7 mouse cellular contexts compared by ENCODE assay signal in the genomic region with DNA sequence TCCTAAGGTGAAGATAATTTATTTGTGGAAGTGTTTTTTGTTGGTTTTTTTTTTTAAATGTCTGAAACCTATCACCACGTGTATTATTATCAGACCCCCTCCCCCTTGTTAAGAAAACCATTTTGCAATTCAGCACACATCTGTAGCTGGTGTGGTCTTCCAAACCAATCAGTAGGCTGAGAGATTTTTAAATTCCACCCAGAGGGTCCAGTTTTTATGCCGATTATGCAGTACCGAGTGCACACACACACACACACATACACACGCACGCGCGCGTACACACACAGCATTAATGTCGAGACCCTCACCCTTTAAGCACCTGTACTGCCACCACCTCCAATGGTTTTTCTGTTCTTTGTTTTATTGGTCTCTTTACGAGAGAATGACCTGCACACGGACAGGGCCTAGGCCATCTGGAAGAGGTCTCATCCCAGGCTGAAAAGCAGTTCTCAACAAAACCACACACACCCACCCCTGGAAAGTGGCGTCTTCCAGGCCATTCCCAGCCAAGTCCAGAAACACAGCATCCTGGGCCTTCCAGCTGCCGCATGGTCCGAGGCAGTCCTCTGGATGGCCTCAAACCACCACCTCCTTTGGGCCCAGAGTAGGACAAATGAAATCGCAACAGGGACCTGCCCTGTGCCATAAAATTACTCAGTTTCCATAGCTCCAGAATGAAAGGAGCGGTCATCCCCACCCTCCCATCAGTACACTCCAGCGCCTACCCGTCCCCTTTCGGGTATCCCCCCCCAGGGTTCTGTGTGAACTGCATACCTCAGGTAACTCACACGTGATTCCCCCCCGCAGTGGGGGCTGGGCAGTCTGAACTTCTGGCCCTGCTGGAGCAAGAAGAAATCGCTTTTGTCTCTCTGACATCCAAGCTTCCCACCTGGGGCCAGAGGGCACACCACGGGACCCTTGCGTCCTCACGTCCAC. TPM values are rescaled to one million over a fixed set of nuclear protein-coding genes. Genes with fewer than 3 reads are reported as not detected.
DNase-seq lines count a peak whose midpoint lies in the region; ATAC-seq lines count a peak whose summit lies in the region.

No protein-coding gene starts in this region.

- DNase-seq in CD4-positive helper T cell, adult 2 months (ENCODE audit: low read depth, low spot score) = peak; percentile 80
- DNase-seq in Muller cell, postnatal 12 days (ENCODE audit: inconsistent ontology term) = peak; percentile 46
- DNase-seq in embryonic facial prominence, embryonic 10.5 days (ENCODE audit: low spot score) = peak; percentile 76
- peak; percentile 22 to 25 for DNase-seq in heart, postnatal 36 days
- DNase-seq in midbrain, embryonic 14.5 days = peak; percentile 83
- peak; percentile 74 to 80 for DNase-seq in thymus, postnatal 36 days

- H3K9ac ChIP-seq in limb, embryonic 12.5 days (replicated peaks) = peak overlapping the region; percentile 91
- H3K9ac ChIP-seq in midbrain, embryonic 14.5 days (replicated peaks; ENCODE audit: low read length) = peak overlapping the region; percentile 99

- peaks cover 22% of the 10 kb centered on the region for H3K27me3 ChIP-seq in embryonic facial prominence, embryonic 10.5 days (replicated peaks; ENCODE audit: low read depth, poor library complexity, severe bottlenecking)
- H3K27me3 ChIP-seq in limb, embryonic 12.5 days = peaks cover 5% of the 10 kb centered on the region
- H3K27me3 ChIP-seq in midbrain, embryonic 14.5 days (ENCODE audit: control insufficient read depth, insufficient read depth, low read length) = no peaks in the 10 kb centered on the region

- peaks cover 33% of the 10 kb centered on the region for H3K4me1 ChIP-seq in embryonic facial prominence, embryonic 10.5 days
- peaks cover 27% of the 10 kb centered on the region for H3K4me1 ChIP-seq in limb, embryonic 12.5 days (replicated peaks)
- peaks cover 18% of the 10 kb centered on the region; the same call in 1 of the 2 replicates for H3K4me1 ChIP-seq in midbrain, embryonic 14.5 days (ENCODE audit: control insufficient read depth, insufficient read depth, low read length)

- peak overlapping the region; percentile 85 for H3K4me3 ChIP-seq in embryonic facial prominence, embryonic 10.5 days
- peak overlapping the region; percentile 85 for H3K4me3 ChIP-seq in limb, embryonic 12.5 days (replicated peaks)
- H3K4me3 ChIP-seq in midbrain, embryonic 14.5 days (replicated peaks; ENCODE audit: low read depth, low read length) = peak overlapping the region; percentile 97

- H3K36me3 ChIP-seq in embryonic facial prominence, embryonic 10.5 days (replicated peaks) = peaks cover 21% of the 10 kb centered on the region
- peaks cover 7% of the 10 kb centered on the region; the same call in 1 of the 2 replicates for H3K36me3 ChIP-seq in limb, embryonic 12.5 days
- peaks cover 10% of the 10 kb centered on the region for H3K36me3 ChIP-seq in midbrain, embryonic 14.5 days (ENCODE audit: control insufficient read depth, insufficient read depth, low read length)

- intact Hi-C loops in heart, postnatal 36 days (cut with DNase I) = loop anchor here (2.0 to 5.0 kb wide), 2 partner anchors 37 to 63 kb away; no protein-coding TSS in a partner anchor

- no peak for ATAC-seq in limb, embryonic 12.5 days (ENCODE audit: insufficient number of reproducible peaks, insufficient read depth, low FRiP score, low TSS enrichment, low read depth)
- ATAC-seq in midbrain, embryonic 14.5 days (ENCODE audit: low FRiP score, low TSS enrichment) = peak; percentile 26; the same call in 1 of the 2 replicates

- H3K27ac ChIP-seq in embryonic facial prominence, embryonic 10.5 days (replicated peaks) = peak overlapping the region; percentile 96
- 0 out of 2 replicates have a peak overlapping the region, but pooled peaks have one; percentile 92 for H3K27ac ChIP-seq in limb, embryonic 12.5 days
- peak overlapping the region; percentile 99 for H3K27ac ChIP-seq in midbrain, embryonic 14.5 days (replicated peaks; ENCODE audit: low read depth, low read length)

- 6% methylated on average over 25 of the region's 25 CpGs for WGBS in embryonic facial prominence, embryonic 10.5 days
- WGBS in limb, embryonic 12.5 days = 3% methylated on average over 25 of the region's 25 CpGs
- WGBS in midbrain, embryonic 14.5 days = 1% methylated on average over 25 of the region's 25 CpGs

- H3K4me2 ChIP-seq in limb, embryonic 12.5 days = peak overlapping the region; percentile 89
- H3K4me2 ChIP-seq in midbrain, embryonic 14.5 days (ENCODE audit: low read length) = peak overlapping the region; percentile 89

- H3K9me3 ChIP-seq in embryonic facial prominence, embryonic 10.5 days = no peaks in the 10 kb centered on the region
- no peaks in the 10 kb centered on the region for H3K9me3 ChIP-seq in limb, embryonic 12.5 days
- no peaks in the 10 kb centered on the region for H3K9me3 ChIP-seq in midbrain, embryonic 14.5 days (ENCODE audit: control insufficient read depth, low read length)

RNA-seq across cellular contexts. Expression of gene Arl4c, which starts 1.9 kb away (rescaled TPM):
- 14.8 and 15.4 TPM in 2 replicates for polyA plus RNA-seq in embryonic facial prominence, embryonic 10.5 days (2016; fragmentation: Nextera tagmentation; extraction: Ambion mirVana)
- total RNA-seq in heart, postnatal 36 days (2021) = 1 to 10 TPM; 5.9 to 6.9 TPM
- 16.3 and 17.7 TPM in 2 replicates for polyA plus RNA-seq in limb, embryonic 12.5 days (2016; fragmentation: Nextera tagmentation; extraction: Ambion mirVana)
- 23.4 and 30.3 TPM in 2 replicates for polyA plus RNA-seq in midbrain, embryonic 14.5 days (2014; fragmentation: Nextera tagmentation; extraction: Ambion mirVana)

Comparison
In these comparisons a context has a peak if more than half of its experiments do, and no peak if none do; other contexts are left out.
1. DNase-seq: peak in every context shown above with its lines; median percentile 83 in midbrain, embryonic 14.5 days; 80 in CD4-positive helper T cell, adult 2 months; 77 in thymus, postnatal 36 days; 76 in embryonic facial prominence, embryonic 10.5 days; 46 in Muller cell, postnatal 12 days; 24 in heart, postnatal 36 days.